Mouse (Mus musculus): Measurements from ENCODE around the gene 1110008L16Rik. TPM values are rescaled to one million over a fixed set of nuclear protein-coding genes. Genes with fewer than 3 reads are reported as not detected.
"Not testable (repeated sequence)": the region's sequence is repeated elsewhere in the genome, so short reads cannot be mapped to it uniquely, and the experiment has no call there.

The 1110008L16Rik gene
- polyA plus RNA-seq, 1 experiment from 2014 or later: 19.0 TPM

DNA sequence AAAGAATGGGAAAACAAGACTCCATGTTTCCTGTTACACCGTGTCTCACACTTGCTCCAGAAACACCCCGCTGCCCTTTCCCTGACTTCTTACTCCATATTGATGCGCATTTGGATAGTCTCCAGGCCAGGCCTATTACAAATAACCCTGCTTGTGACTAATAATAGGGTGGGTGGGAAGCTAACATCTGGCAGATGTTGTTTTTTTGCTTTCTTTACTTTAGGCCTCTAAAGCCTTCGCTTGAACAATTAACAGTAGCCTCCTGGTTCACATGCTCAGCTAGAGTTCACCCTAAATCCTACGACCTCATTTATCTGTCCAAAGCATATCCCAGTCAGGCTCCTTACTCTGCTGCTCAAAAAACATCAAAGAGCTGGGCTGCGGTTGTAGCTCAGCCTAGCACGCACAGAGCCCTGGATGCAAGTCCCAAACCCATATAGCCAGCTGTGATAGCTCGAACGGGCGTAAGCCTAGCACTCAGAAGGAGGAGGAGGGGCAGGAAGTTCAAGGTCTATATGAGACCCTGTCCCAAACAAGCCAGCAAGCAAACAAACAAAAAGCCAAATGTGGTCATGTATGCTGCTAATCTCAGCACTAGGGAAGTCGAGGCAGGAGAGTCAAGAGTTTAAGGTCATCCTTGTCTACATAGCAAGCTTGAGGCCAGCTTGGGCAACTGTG, 88.5 kb downstream of the 1110008L16Rik start:
- H3K4me1 ChIP-seq: peaks cover 25% of the 10 kb centered on the region
- 82% methylated on average over 11 of the region's 11 CpGs for WGBS
- H3K36me3 ChIP-seq (replicated peaks): no peaks in the 10 kb centered on the region
- no peak for DNase-seq (ENCODE audit: extremely low spot score, low spot score)
- H3K4me3 ChIP-seq: no peak overlapping the region
- no peak overlapping the region for H3K27ac ChIP-seq
- no peaks in the 10 kb centered on the region for H3K9me3 ChIP-seq
- no peaks in the 10 kb centered on the region for H3K27me3 ChIP-seq (ENCODE audit: poor library complexity, severe bottlenecking)

- DNase-seq (ENCODE audit: extremely low spot score, low spot score): no peak
- Histone ChIP-seq H3K36me3 (replicated peaks) (no peaks in the 10 kb centered on the region), H3K4me3 (no peak overlapping the region), H3K9me3 (no peaks in the 10 kb centered on the region), H3K27me3 (ENCODE audit: poor library complexity, severe bottlenecking) (no peaks in the 10 kb centered on the region), H3K27ac (no peak overlapping the region), H3K4me1 (peaks cover 25% of the 10 kb centered on the region)
- 67% methylated on average over 6 of the region's 6 CpGs for WGBS
These were observed 89.1 kb downstream of the 1110008L16Rik start for GRCm38 (mm10) chr12:55388478-55388877.

DNA sequence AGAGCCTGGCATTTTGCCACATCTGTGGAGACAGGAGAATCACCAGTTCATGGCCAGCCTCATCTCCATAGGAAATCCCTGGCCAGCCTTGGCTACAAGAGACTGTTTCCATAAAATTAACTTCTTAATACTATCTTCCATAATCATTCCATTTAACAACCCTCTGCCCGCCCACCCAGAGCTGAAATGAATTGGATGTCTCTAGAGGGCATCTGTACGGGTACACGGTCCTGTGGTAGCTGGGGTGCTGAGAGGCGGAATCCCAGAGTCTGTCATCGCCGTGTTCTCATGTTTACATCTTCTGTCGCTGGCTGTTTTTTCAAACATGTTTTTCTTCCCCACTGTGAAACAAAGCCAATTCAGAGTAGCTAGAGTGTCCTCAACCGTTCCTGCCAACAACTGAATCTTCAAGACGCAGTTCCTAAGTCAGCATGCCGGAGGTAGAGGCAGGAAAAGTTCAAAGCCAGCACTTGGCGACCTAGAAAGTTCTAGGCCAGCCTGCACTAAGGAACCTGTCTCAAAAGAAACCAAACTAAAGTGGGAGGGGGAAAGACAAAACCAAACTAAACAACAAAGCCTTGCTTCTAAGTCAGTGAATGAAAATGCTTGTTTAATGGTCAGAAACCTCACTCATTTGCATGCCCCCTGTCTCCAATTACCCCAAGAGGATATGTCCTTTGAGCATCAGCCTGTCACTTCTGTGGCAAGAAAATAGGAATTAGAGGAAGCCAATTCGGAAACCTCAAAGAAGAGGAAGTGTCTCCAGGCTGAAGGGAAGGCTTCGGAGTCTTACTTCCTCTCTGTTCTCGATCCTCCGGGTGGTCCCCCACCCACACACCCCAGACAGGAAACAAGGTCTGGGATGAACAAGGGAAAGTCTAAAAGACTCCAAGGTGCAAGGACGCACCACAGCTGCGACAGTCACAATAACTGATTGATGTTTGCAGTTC, 90.0 kb downstream of the 1110008L16Rik start:
- Histone ChIP-seq H3K27ac (no peak overlapping the region), H3K27me3 (ENCODE audit: poor library complexity, severe bottlenecking) (no peaks in the 10 kb centered on the region), H3K4me1 (peaks cover 22% of the 10 kb centered on the region), H3K36me3 (replicated peaks) (no peaks in the 10 kb centered on the region), H3K4me3 (no peak overlapping the region), H3K9me3 (no peaks in the 10 kb centered on the region)
- no peak for DNase-seq (ENCODE audit: extremely low spot score, low spot score)
- 85% methylated on average over 17 of the region's 17 CpGs for WGBS

DNA sequence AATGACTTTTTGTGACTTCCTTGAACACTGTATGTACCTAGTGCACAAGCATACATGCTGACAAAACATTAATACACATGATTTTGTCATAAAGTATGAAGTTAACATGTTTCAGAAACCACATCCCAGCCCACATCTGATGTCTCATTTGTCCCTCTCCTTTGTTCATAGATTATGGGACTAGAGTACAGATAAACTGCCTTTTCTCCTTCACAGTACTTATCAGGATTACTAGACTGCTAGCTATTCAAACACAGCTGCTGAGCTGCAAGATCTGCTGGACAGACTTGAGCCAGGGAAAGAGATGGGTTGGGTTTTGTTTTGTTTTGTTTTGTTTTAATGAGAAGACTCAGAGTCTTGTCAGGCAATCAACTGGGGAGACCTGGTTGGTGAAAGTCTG, 92.7 kb downstream of the 1110008L16Rik start:
- Histone ChIP-seq H3K4me3 (no peak overlapping the region), H3K27me3 (ENCODE audit: poor library complexity, severe bottlenecking) (no peaks in the 10 kb centered on the region), H3K36me3 (replicated peaks) (no peaks in the 10 kb centered on the region), H3K27ac (no peak overlapping the region), H3K9me3 (no peaks in the 10 kb centered on the region), H3K4me1 (peaks cover 5% of the 10 kb centered on the region; the same call in 1 of the 2 replicates)
- DNase-seq (ENCODE audit: extremely low spot score, low spot score): no peak

- no peaks in the 10 kb centered on the region for H3K9me3 ChIP-seq
- H3K4me3 ChIP-seq: no peak overlapping the region
- WGBS: 87% methylated on average over 11 of the region's 11 CpGs
- H3K4me1 ChIP-seq: peaks cover 8% of the 10 kb centered on the region
- H3K36me3 ChIP-seq (replicated peaks): no peaks in the 10 kb centered on the region
- DNase-seq (ENCODE audit: extremely low spot score, low spot score): no peak
- H3K27me3 ChIP-seq (ENCODE audit: poor library complexity, severe bottlenecking): no peaks in the 10 kb centered on the region
- no peak overlapping the region for H3K27ac ChIP-seq
These were observed 93.6 kb downstream of the 1110008L16Rik start for GRCm38 (mm10) chr12:55392733-55393577.

GRCm38 (mm10) chr12:55395601-55396000, 96.2 kb downstream of the 1110008L16Rik start:
- not testable (repeated sequence) for DNase-seq (ENCODE audit: extremely low spot score, low spot score); H3K9me3 ChIP-seq; H3K36me3 ChIP-seq (replicated peaks); H3K4me3 ChIP-seq; H3K27ac ChIP-seq; H3K27me3 ChIP-seq (ENCODE audit: poor library complexity, severe bottlenecking)
- 90% methylated on average over 14 of the region's 14 CpGs for WGBS
- peaks cover 21% of the 10 kb centered on the region for H3K4me1 ChIP-seq

GRCm38 (mm10) chr12:55396536-55396935, 97.2 kb downstream of the 1110008L16Rik start:
- no peak for DNase-seq (ENCODE audit: extremely low spot score, low spot score)
- H3K27me3 ChIP-seq (ENCODE audit: poor library complexity, severe bottlenecking): no peaks in the 10 kb centered on the region
- H3K36me3 ChIP-seq (replicated peaks): peaks cover 7% of the 10 kb centered on the region
- H3K4me1 ChIP-seq: peaks cover 21% of the 10 kb centered on the region
- H3K27ac ChIP-seq: no peak overlapping the region
- WGBS: 88% methylated on average over 4 of the region's 4 CpGs
- H3K9me3 ChIP-seq: no peaks in the 10 kb centered on the region
- H3K4me3 ChIP-seq: no peak overlapping the region

GRCm38 (mm10) chr12:55397544-55398239, 98.3 kb downstream of the 1110008L16Rik start:
- H3K9me3 ChIP-seq: no peaks in the 10 kb centered on the region
- peaks cover 16% of the 10 kb centered on the region for H3K36me3 ChIP-seq (replicated peaks)
- H3K4me3 ChIP-seq: peak overlapping the region; percentile 76
- H3K27ac ChIP-seq: peak overlapping the region; percentile 93
- H3K4me1 ChIP-seq: peaks cover 21% of the 10 kb centered on the region
- WGBS: 74% methylated on average over 9 of the region's 9 CpGs
- DNase-seq (ENCODE audit: extremely low spot score, low spot score): no peak
- H3K27me3 ChIP-seq (ENCODE audit: poor library complexity, severe bottlenecking): no peaks in the 10 kb centered on the region

DNA sequence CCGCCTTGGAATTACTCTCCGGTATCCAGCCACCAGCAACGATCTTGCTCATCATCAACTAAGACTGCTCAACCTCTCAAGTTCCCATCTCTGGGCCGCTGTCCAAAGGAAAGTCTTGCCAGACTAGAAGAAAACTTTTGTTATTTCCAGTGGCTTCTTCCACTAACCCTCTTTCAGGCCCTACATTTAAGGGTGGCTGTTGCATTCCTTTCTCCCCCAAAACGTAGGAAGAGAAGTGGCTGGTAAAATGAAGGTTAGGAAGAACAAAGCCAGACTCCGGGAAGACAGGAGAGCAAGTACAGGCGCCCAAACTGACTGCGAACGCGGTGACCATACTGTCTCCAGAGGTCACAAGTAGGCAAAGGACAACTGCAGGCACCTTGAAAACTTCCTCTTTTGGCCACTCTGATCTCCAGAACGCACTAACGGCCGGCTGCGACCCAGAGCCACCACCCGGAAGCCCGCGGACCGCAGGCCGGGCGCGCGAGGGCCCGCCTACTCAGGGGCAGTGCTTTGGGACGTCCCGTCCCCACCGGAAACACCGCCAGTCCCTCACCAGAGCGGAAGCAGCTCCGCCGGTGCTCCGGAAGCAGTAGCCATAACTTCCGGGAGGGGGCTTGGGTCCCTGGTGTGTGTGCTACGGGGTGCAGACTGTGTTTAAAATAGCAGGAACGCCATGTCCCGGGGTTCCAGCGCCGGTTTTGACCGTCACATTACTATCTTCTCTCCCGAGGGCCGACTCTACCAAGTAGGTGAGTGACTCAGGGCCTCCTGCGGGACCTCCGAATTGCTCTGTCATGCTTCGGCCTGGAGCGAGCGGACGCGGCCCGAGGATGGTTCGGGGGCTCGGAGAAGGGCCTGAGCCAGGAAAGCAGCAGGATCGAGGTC, 99.1 kb downstream of the 1110008L16Rik start:
- H3K27me3 ChIP-seq (ENCODE audit: poor library complexity, severe bottlenecking): no peaks in the 10 kb centered on the region
- peaks cover 23% of the 10 kb centered on the region for H3K36me3 ChIP-seq (replicated peaks)
- no peaks in the 10 kb centered on the region for H3K9me3 ChIP-seq
- 1% methylated on average over 51 of the region's 51 CpGs for WGBS
- H3K27ac ChIP-seq: peak overlapping the region; percentile 93
- DNase-seq (ENCODE audit: extremely low spot score, low spot score): peak; percentile 95
- H3K4me3 ChIP-seq: peak overlapping the region; percentile 76
- peaks cover 21% of the 10 kb centered on the region for H3K4me1 ChIP-seq

DNA sequence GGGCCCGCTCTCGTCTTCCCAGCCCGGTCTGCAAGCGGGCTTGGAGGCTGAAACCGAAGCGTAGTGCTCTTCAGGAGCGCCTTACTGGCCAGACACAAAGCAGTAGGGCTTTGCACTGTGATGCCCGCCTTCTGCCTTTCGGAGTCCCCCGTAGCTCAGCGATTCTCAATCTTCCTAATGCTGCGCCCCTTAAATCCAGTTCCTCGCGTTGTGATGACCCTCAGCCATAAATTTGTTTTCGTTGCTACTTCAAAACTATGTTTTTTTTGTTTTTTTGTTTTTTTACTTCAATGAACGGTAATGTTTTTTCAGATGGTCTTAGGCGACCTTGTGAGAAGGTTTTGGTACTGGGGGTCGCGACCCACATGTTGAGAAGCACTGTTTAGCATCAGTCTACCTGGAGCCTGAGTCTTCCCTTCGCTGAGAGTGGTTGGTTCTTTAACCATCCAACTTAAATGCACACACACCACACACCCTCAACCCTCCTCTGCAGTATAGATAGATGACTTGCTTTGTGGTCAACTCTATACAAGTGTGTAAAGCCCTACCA, 99.8 kb downstream of the 1110008L16Rik start:
- WGBS: 1% methylated on average over 20 of the region's 20 CpGs
- DNase-seq (ENCODE audit: extremely low spot score, low spot score): no peak
- no peaks in the 10 kb centered on the region for H3K27me3 ChIP-seq (ENCODE audit: poor library complexity, severe bottlenecking)
- no peaks in the 10 kb centered on the region for H3K9me3 ChIP-seq
- H3K27ac ChIP-seq: peak overlapping the region; percentile 93
- H3K4me3 ChIP-seq: peak overlapping the region; percentile 76
- peaks cover 31% of the 10 kb centered on the region for H3K36me3 ChIP-seq (replicated peaks)
- H3K4me1 ChIP-seq: peaks cover 21% of the 10 kb centered on the region

- no peaks in the 10 kb centered on the region for H3K9me3 ChIP-seq
- no peaks in the 10 kb centered on the region for H3K27me3 ChIP-seq (ENCODE audit: poor library complexity, severe bottlenecking)
- H3K36me3 ChIP-seq (replicated peaks): peaks cover 78% of the 10 kb centered on the region
- H3K4me1 ChIP-seq: no peaks in the 10 kb centered on the region
- H3K4me3 ChIP-seq: no peak overlapping the region
- 97% methylated on average over 5 of the region's 5 CpGs for WGBS
- no peak overlapping the region for H3K27ac ChIP-seq
- DNase-seq (ENCODE audit: extremely low spot score, low spot score): no peak
These were observed 108.5 kb downstream of the 1110008L16Rik start for GRCm38 (mm10) chr12:55407888-55408287.
